Mouse (Mus musculus) CH12.LX (cell line): ENCODE measurements around the gene Tep1. TPM values are rescaled to one million over a fixed set of nuclear protein-coding genes. Genes with fewer than 3 reads are reported as not detected.
A peak's percentile ranks its signal among the peaks of the same experiment; 100 is the strongest.

ENCODE experiments used
- DNase-seq: peaks from one replicate; pipeline ENCODE4 v3.0.0-alpha.2; 2013; ENCODE audit errors: extremely low read depth
- H3K27ac ChIP-seq: 2 replicates; pipeline ENCODE4 v1.5.1; 2012; ENCODE audit warnings: low read depth, mild to moderate bottlenecking, control low read depth, moderate library complexity; ENCODE audit not compliant: insufficient read depth
- H3K27me3 ChIP-seq: replicated peaks from 2 replicates; pipeline ENCODE3; 2012; ENCODE audit warnings: inconsistent platforms
- H3K36me3 ChIP-seq, 2 experiments: replicated peaks in 1 of 2; 2 replicates each; pipeline versions ENCODE3 to v1.6.1; 2012; ENCODE audit warnings: inconsistent platforms in 1 of 2, low read length in 1 of 2, mild to moderate bottlenecking in 1 of 2, mixed read lengths in 1 of 2, moderate library complexity in 1 of 2; ENCODE audit not compliant: control insufficient read depth in 1 of 2, insufficient read depth in 1 of 2
- H3K4me1 ChIP-seq, 2 experiments: 2 replicates each; pipeline ENCODE4 v1.6.1; 2012; ENCODE audit warnings: inconsistent platforms in 1 of 2, moderate library complexity in 1 of 2; ENCODE audit not compliant: insufficient read depth in 2 of 2, control insufficient read depth in 1 of 2
- H3K4me2 ChIP-seq: 2 replicates; pipeline ENCODE4 v1.6.1; 2012; ENCODE audit warnings: low read depth, mild to moderate bottlenecking, control low read depth; ENCODE audit not compliant: poor library complexity, insufficient read depth, severe bottlenecking
- H3K4me3 ChIP-seq, 3 experiments: fragments of 150-350 bp in 1 of 3; sonication (generic) in 1 of 3; replicated peaks in 1 of 3; 2 replicates each; pipeline versions ENCODE3 to v1.5.1; 2011 to 2012; ENCODE audit warnings: low read depth in 2 of 3, low read length in 2 of 3, mild to moderate bottlenecking in 2 of 3, moderate library complexity in 2 of 3, control low read depth in 1 of 3, improper control_type of control experiment in 1 of 3, inconsistent platforms in 1 of 3, mixed read lengths in 1 of 3; ENCODE audit not compliant: poor library complexity in 1 of 3
- H3K79me2 ChIP-seq: replicated peaks from 2 replicates; pipeline ENCODE4 v1.6.1; 2012; ENCODE audit warnings: mild to moderate bottlenecking, moderate library complexity; ENCODE audit not compliant: control insufficient read depth, poor library complexity, insufficient read depth, severe bottlenecking; ENCODE audit errors: extremely low read depth
- H3K9ac ChIP-seq: 2 replicates; pipeline ENCODE4 v1.6.1; 2012; ENCODE audit warnings: low read depth, mild to moderate bottlenecking, control low read depth, moderate library complexity; ENCODE audit not compliant: insufficient read depth
- H3K9me3 ChIP-seq: replicated peaks from 2 replicates; pipeline ENCODE3; 2012; ENCODE audit warnings: low read length, inconsistent platforms, mixed read lengths
- BHLHE40 ChIP-seq: IDR thresholded peaks from 2 replicates; pipeline ENCODE4 v1.6.1; 2011; ENCODE audit warnings: mild to moderate bottlenecking, low read depth, low read length, improper control_type of control experiment
- CTCF ChIP-seq, 2 experiments: IDR thresholded peaks in 1 of 2; conservative IDR thresholded peaks in 1 of 2; 2 replicates each; pipeline ENCODE4 v1.5.1; 2011 to 2012; ENCODE audit warnings: low read depth in 2 of 2, low read length in 2 of 2, improper control_type of control experiment in 1 of 2, inconsistent platforms in 1 of 2, mild to moderate bottlenecking in 1 of 2, moderate library complexity in 1 of 2
- E2F4 ChIP-seq: IDR thresholded peaks from 2 replicates; pipeline ENCODE4 v1.6.1; 2011; ENCODE audit warnings: low read depth, low read length, improper control_type of control experiment; ENCODE audit not compliant: insufficient replicate concordance
- ETS1 ChIP-seq: conservative IDR thresholded peaks from 2 replicates; pipeline ENCODE4 v1.6.1; 2012; ENCODE audit warnings: low read depth, mild to moderate bottlenecking, inconsistent platforms, low read length, improper control_type of control experiment, moderate library complexity
- JUN ChIP-seq: IDR thresholded peaks from 2 replicates; pipeline ENCODE4 v1.6.1; 2011; ENCODE audit warnings: low read depth, mild to moderate bottlenecking, low read length, improper control_type of control experiment, moderate library complexity; ENCODE audit not compliant: insufficient read depth
- JUND ChIP-seq: conservative IDR thresholded peaks from 2 replicates; pipeline ENCODE4 v1.6.1; 2011; ENCODE audit warnings: low read depth, low read length, improper control_type of control experiment
- KAT2A ChIP-seq: IDR thresholded peaks from 2 replicates; pipeline ENCODE4 v1.6.1; 2012; ENCODE audit warnings: low read length, improper control_type of control experiment, inconsistent platforms; ENCODE audit not compliant: insufficient replicate concordance
- MAFK ChIP-seq: IDR thresholded peaks from 2 replicates; pipeline ENCODE4 v1.6.1; 2011; ENCODE audit warnings: low read length, improper control_type of control experiment; ENCODE audit not compliant: insufficient replicate concordance
- MAX ChIP-seq: IDR thresholded peaks from 2 replicates; pipeline ENCODE4 v1.6.1; 2011; ENCODE audit warnings: low read length, improper control_type of control experiment
- MAZ ChIP-seq: IDR thresholded peaks from 2 replicates; pipeline ENCODE4 v1.6.1; 2012; ENCODE audit warnings: low read depth, mild to moderate bottlenecking, inconsistent platforms, low read length, improper control_type of control experiment, moderate library complexity
- MYC ChIP-seq: IDR thresholded peaks from 2 replicates; pipeline ENCODE4 v1.6.1; 2011; ENCODE audit warnings: low read depth, mild to moderate bottlenecking, improper control_type of control experiment, low read length
- NELFE ChIP-seq: IDR thresholded peaks from 2 replicates; pipeline ENCODE4 v1.6.1; 2011; ENCODE audit warnings: low read depth, low read length, improper control_type of control experiment
- POLR2A ChIP-seq: IDR thresholded peaks from 2 replicates; pipeline ENCODE4 v1.6.1; 2011; ENCODE audit warnings: low read depth, mild to moderate bottlenecking, improper control_type of control experiment, low read length
- RAD21 ChIP-seq: IDR thresholded peaks from 2 replicates; pipeline ENCODE4 v1.6.1; 2011; ENCODE audit warnings: low read depth, mild to moderate bottlenecking, low read length, improper control_type of control experiment, moderate library complexity
- RCOR1 ChIP-seq: conservative IDR thresholded peaks from 2 replicates; pipeline ENCODE4 v1.6.1; 2012; ENCODE audit warnings: low read depth, mild to moderate bottlenecking, inconsistent platforms, low read length, improper control_type of control experiment
- SIN3A ChIP-seq: IDR thresholded peaks from 2 replicates; pipeline ENCODE4 v1.6.1; 2012; ENCODE audit warnings: low read length, improper control_type of control experiment, inconsistent platforms
- SMC3 ChIP-seq: IDR thresholded peaks from 2 replicates; pipeline ENCODE4 v1.6.1; 2011; ENCODE audit warnings: low read depth, low read length, improper control_type of control experiment
- UBTF ChIP-seq: IDR thresholded peaks from 2 replicates; pipeline ENCODE4 v1.6.1; 2012; ENCODE audit warnings: low read depth, mild to moderate bottlenecking, inconsistent platforms, low read length, improper control_type of control experiment, moderate library complexity
- USF2 ChIP-seq: conservative IDR thresholded peaks from 2 replicates; pipeline ENCODE4 v1.6.1; 2011; ENCODE audit warnings: low read depth, low read length, improper control_type of control experiment
- ZC3H11A ChIP-seq: IDR thresholded peaks from 2 replicates; pipeline ENCODE4 v1.6.1; 2012; ENCODE audit warnings: low read depth, mild to moderate bottlenecking, inconsistent platforms, low read length, improper control_type of control experiment
- ZKSCAN1 ChIP-seq: IDR thresholded peaks from 2 replicates; pipeline ENCODE4 v1.6.1; 2012; ENCODE audit warnings: low read depth, inconsistent platforms, low read length, improper control_type of control experiment, borderline replicate concordance
- ZNF384 ChIP-seq: IDR thresholded peaks from 2 replicates; pipeline ENCODE4 v1.6.1; 2012; ENCODE audit warnings: low read depth, low read length, improper control_type of control experiment, inconsistent platforms
- dilution Hi-C: fragments of 300-500 bp; cut with MboI; formaldehyde crosslinking; loops from 2 replicates; pipeline ENCODE4 v1.14.3; 2020; ENCODE audit warnings: low sequenced_read_pairs; ENCODE audit not compliant: extremely low pct_unique_long_range_greater_than_20kb, extremely low pct_ligation_motif_present
- in situ Hi-C: fragments of 300-500 bp; cut with MboI; formaldehyde crosslinking; loops from 3 replicates; pipeline ENCODE4 v1.14.3; 2019; ENCODE audit warnings: low sequenced_read_pairs, low pct_ligation_motif_present, low pct_unique_long_range_greater_than_20kb, mixed read lengths
- polyA plus RNA-seq: library from polyadenylated mRNA; unstranded; fragments of >175 nt; gene quantifications from 2 replicates; pipeline ENCODE4 v1.2.1, GENCODE M21; 2012; ENCODE audit warnings: low read depth; ENCODE audit not compliant: insufficient read length
- total RNA-seq, 2 experiments: library from RNA; depleted of rRNA; stranded (reverse); fragments of 300-350 nt in 1 of 2; fragments of >200 nt in 1 of 2; gene quantifications; 2 replicates each; pipeline ENCODE4 v1.2.3; 2012 to 2014

Tep1 gene
- total and polyA plus RNA-seq, 3 experiments, result 4.1 to 14.7 (median 12.9) TPM

- no peaks in the 10 kb centered on the region for H3K79me2 ChIP-seq
- no peaks in the 10 kb centered on the region for H3K36me3 ChIP-seq
- no peak overlapping the region for H3K27ac ChIP-seq
- in situ Hi-C loops, result loop anchor here (10.0 to 25.0 kb wide), 2 partner anchors 265 to 463 kb away; partner anchors contain the start of gene Rnase2a
- H3K4me2 ChIP-seq, result peak overlapping the region; percentile 25; the same call in 1 of the 2 replicates
- peak; percentile 75 for DNase-seq
- peaks cover 0 to 4% of the 10 kb centered on the region in 2 experiments; a peak in 2 of 4 replicates for H3K4me1 ChIP-seq
- H3K9ac ChIP-seq, result no peak overlapping the region; the same call in 1 of the 2 replicates
- H3K4me3 ChIP-seq, result no peak overlapping the region
- dilution Hi-C loops, result no loop called here
- H3K27me3 ChIP-seq, result no peaks in the 10 kb centered on the region
- H3K9me3 ChIP-seq, result no peaks in the 10 kb centered on the region
- TF ChIP-seq RAD21 (peak; percentile 82), POLR2A (no peak), KAT2A (no peak), MYC (no peak), SIN3A (0 out of 2 replicates have a peak, but pooled peaks have one; percentile 4), ZC3H11A (peak; percentile 24; the same call in 1 of the 2 replicates), E2F4 (0 out of 2 replicates have a peak, but pooled peaks have one; percentile 38), SMC3 (peak; percentile 71), CTCF (conservative IDR thresholded peaks at IDR 0.05 in 1 of 2, IDR thresholded peaks at IDR 0.05 in 1 of 2; ENCODE audit: low read depth in 2 of 2, low read length in 2 of 2) (peak; percentile 28 to 84; a peak in 3 of 4 replicates), ZNF384 (no peak)
These were observed 70.7 kb downstream of the Tep1 start for GRCm38 (mm10) chr14:50799502-50800259.

DNA sequence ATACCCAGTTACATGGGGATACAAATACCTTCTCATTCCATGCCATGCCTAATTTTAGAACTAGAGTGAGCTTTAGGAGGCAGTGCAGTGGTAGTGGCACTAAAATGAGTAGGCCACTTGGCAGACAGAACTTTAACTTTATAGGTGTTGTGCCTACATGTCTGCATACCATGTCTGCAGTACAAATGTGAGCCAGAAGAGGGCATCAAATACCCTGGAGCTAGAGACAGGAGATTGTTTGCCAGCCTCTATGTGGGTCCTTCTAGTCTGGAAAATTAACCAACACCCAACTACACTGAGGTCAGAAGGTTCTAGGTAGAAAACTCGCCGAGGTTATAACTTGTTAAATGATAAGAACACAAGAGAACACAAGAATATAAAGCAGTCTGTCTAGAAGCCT is 71.8 kb downstream of the Tep1 start:
- DNase-seq, result peak; percentile 52
- H3K4me2 ChIP-seq, result no peak overlapping the region
- peak; percentile 54 to 61 for TF ChIP-seq CTCF (conservative IDR thresholded peaks at IDR 0.05 in 1 of 2, IDR thresholded peaks at IDR 0.05 in 1 of 2; ENCODE audit: low read depth in 2 of 2, low read length in 2 of 2)
- peak; percentile 36 for TF ChIP-seq RAD21
- no peak for TF ChIP-seq MAZ
- TF ChIP-seq, all 38 proteins: peak for 2
- no peaks in the 10 kb centered on the region for H3K36me3 ChIP-seq
- peaks cover 0 to 4% of the 10 kb centered on the region in 2 experiments; a peak in 2 of 4 replicates for H3K4me1 ChIP-seq
- H3K9ac ChIP-seq, result no peak overlapping the region
- H3K27me3 ChIP-seq, result no peaks in the 10 kb centered on the region
- dilution Hi-C loops (no loop called here), in situ Hi-C loops (no loop called here)
- no peaks in the 10 kb centered on the region for H3K9me3 ChIP-seq
- no peaks in the 10 kb centered on the region for H3K79me2 ChIP-seq
- no peak overlapping the region for H3K27ac ChIP-seq
- H3K4me3 ChIP-seq, result no peak overlapping the region

- TF ChIP-seq NELFE, result no peak
- TF ChIP-seq UBTF, result no peak
- TF ChIP-seq BHLHE40, result no peak
- no peak for TF ChIP-seq JUN
- TF ChIP-seq RCOR1, result no peak
- no peak for TF ChIP-seq JUND
- no peak for TF ChIP-seq MAX
- TF ChIP-seq ZNF384, result no peak
- TF ChIP-seq ETS1, result no peak
- TF ChIP-seq MAFK, result no peak
- TF ChIP-seq ZKSCAN1, result no peak
- TF ChIP-seq USF2, result no peak
- TF ChIP-seq RAD21, result no peak
- in situ Hi-C loops, result no loop called here
- no peak overlapping the region for H3K4me3 ChIP-seq
- H3K4me2 ChIP-seq, result no peak overlapping the region
- peaks cover 0 to 4% of the 10 kb centered on the region in 2 experiments; a peak in 2 of 4 replicates for H3K4me1 ChIP-seq
- dilution Hi-C loops, result no loop called here
- no peaks in the 10 kb centered on the region for H3K9me3 ChIP-seq
- no peaks in the 10 kb centered on the region for H3K79me2 ChIP-seq
- no peaks in the 10 kb centered on the region for H3K27me3 ChIP-seq
- DNase-seq, result no peak
- H3K9ac ChIP-seq, result no peak overlapping the region
- no peak overlapping the region for H3K27ac ChIP-seq
- H3K36me3 ChIP-seq, result no peaks in the 10 kb centered on the region
These were observed 73.9 kb downstream of the Tep1 start for GRCm38 (mm10) chr14:50796464-50796863.
